Mouse (Mus musculus) embryonic facial prominence, embryonic 12.5 days (tissue): Measurements from ENCODE around the gene Prdm2. TPM values are rescaled to one million over a fixed set of nuclear protein-coding genes. Genes with fewer than 3 reads are reported as not detected.

ENCODE experiments used
- ATAC-seq: fragments of 200-750 bp; cut with Nextera tagmentation; 2 replicates; pipeline ENCODE4 v1.8.0; 2017; ENCODE audit not compliant: insufficient number of reproducible peaks, insufficient read depth, low FRiP score, low TSS enrichment
- H3K27ac ChIP-seq: fragments of 300-500 bp; sonication (generic); 2 replicates; pipeline ENCODE4 v1.5.1; 2016; ENCODE audit warnings: mild to moderate bottlenecking
- H3K27me3 ChIP-seq: fragments of 300-500 bp; sonication (generic); 2 replicates; pipeline ENCODE4 v1.6.1; 2016; ENCODE audit warnings: mild to moderate bottlenecking, moderate library complexity
- H3K36me3 ChIP-seq: fragments of 300-500 bp; sonication (generic); 2 replicates; pipeline ENCODE4 v1.6.1; 2016; ENCODE audit warnings: mild to moderate bottlenecking
- H3K4me1 ChIP-seq: fragments of 300-500 bp; sonication (generic); 2 replicates; pipeline ENCODE4 v1.6.1; 2016
- H3K4me2 ChIP-seq: fragments of 300-500 bp; sonication (generic); replicated peaks from 2 replicates; pipeline ENCODE4 v1.6.1; 2016; ENCODE audit warnings: mild to moderate bottlenecking, moderate library complexity
- H3K4me3 ChIP-seq: fragments of 300-500 bp; sonication (generic); 2 replicates; pipeline ENCODE4 v1.5.1; 2016; ENCODE audit warnings: mild to moderate bottlenecking
- H3K9ac ChIP-seq: fragments of 300-500 bp; sonication (generic); 2 replicates; pipeline ENCODE4 v1.6.1; 2016; ENCODE audit warnings: mild to moderate bottlenecking, moderate library complexity
- H3K9me3 ChIP-seq: fragments of 300-500 bp; sonication (generic); 2 replicates; pipeline ENCODE4 v1.6.1; 2016; ENCODE audit warnings: mild to moderate bottlenecking, moderate library complexity
- WGBS: fragments of 180-500 bp; shearing (Covaris S2); methylation state at CpG from one replicate; pipeline ENCODE4 v1.1.7; 2016; 5-methylcytosine and 5-hydroxymethylcytosine counted together
- microRNA-seq: library from miRNA; unstranded; fragments of <30 nt; microRNA quantifications from one replicate; pipeline ENCODE4, GENCODE M21; 2017
- polyA plus RNA-seq: library from polyadenylated mRNA; unstranded; fragments of >200 nt; fragmentation: Nextera tagmentation; extraction: Ambion mirVana; gene quantifications from 2 replicates; pipeline ENCODE4 v1.2.1, GENCODE M21; 2016

Gene Prdm2
- polyA plus RNA-seq, 1 experiment from 2014 or later, result 16.6 TPM

- WGBS, result 48% methylated on average over 6 of the region's 6 CpGs
- no peak overlapping the region for H3K27ac ChIP-seq
- no peak for ATAC-seq
- no peaks in the 10 kb centered on the region for H3K36me3 ChIP-seq
- H3K9ac ChIP-seq, result no peak overlapping the region
- H3K27me3 ChIP-seq, result no peaks in the 10 kb centered on the region
- no peak overlapping the region for H3K4me2 ChIP-seq
- H3K9me3 ChIP-seq, result no peaks in the 10 kb centered on the region
- no peak overlapping the region for H3K4me3 ChIP-seq
- 0 out of 2 replicates have a peak, but pooled peaks cover 3% of the 10 kb centered on the region for H3K4me1 ChIP-seq
Observed at GRCm38 (mm10) chr4:143100157-143100556, 112.6 kb downstream of the Prdm2 start.

GRCm38 (mm10) chr4:143099288-143100039, 113.3 kb downstream of the Prdm2 start:
- H3K4me1 ChIP-seq, result 0 out of 2 replicates have a peak, but pooled peaks cover 3% of the 10 kb centered on the region
- 49% methylated on average over 11 of the region's 11 CpGs for WGBS
- no peak overlapping the region for H3K4me3 ChIP-seq
- no peaks in the 10 kb centered on the region for H3K27me3 ChIP-seq
- H3K9ac ChIP-seq, result no peak overlapping the region
- no peak overlapping the region for H3K4me2 ChIP-seq
- no peak overlapping the region for H3K27ac ChIP-seq
- no peaks in the 10 kb centered on the region for H3K9me3 ChIP-seq
- H3K36me3 ChIP-seq, result no peaks in the 10 kb centered on the region
- ATAC-seq, result no peak

- no peak overlapping the region for H3K27ac ChIP-seq
- H3K9me3 ChIP-seq, result no peaks in the 10 kb centered on the region
- H3K36me3 ChIP-seq, result no peaks in the 10 kb centered on the region
- H3K4me3 ChIP-seq, result no peak overlapping the region
- 47% methylated on average over 12 of the region's 12 CpGs for WGBS
- no peak for ATAC-seq
- no peak overlapping the region for H3K9ac ChIP-seq
- H3K27me3 ChIP-seq, result no peaks in the 10 kb centered on the region
- 0 out of 2 replicates have a peak, but pooled peaks cover 3% of the 10 kb centered on the region for H3K4me1 ChIP-seq
- no peak overlapping the region for H3K4me2 ChIP-seq
Observed at GRCm38 (mm10) chr4:143092082-143092701, 120.6 kb downstream of the Prdm2 start.

- no peak for ATAC-seq
- WGBS, result 94% methylated on average over 3 of the region's 3 CpGs
Observed at GRCm38 (mm10) chr4:143090551-143090950, 122.2 kb downstream of the Prdm2 start.

GRCm38 (mm10) chr4:143074071-143074765, 138.6 kb downstream of the Prdm2 start:
- no peaks in the 10 kb centered on the region; the same call in 1 of the 2 replicates for H3K27me3 ChIP-seq
- no peaks in the 10 kb centered on the region for H3K9me3 ChIP-seq
- H3K27ac ChIP-seq, result no peak overlapping the region
- H3K36me3 ChIP-seq, result no peaks in the 10 kb centered on the region
- 3% methylated on average over 20 of the region's 20 CpGs for WGBS
- H3K9ac ChIP-seq, result peak overlapping the region; percentile 42
- peaks cover 14% of the 10 kb centered on the region; the same call in 1 of the 2 replicates for H3K4me1 ChIP-seq
- H3K4me2 ChIP-seq, result peak overlapping the region; percentile 52
- ATAC-seq, result 0 out of 2 replicates have a peak, but pooled peaks have one; percentile 25
- H3K4me3 ChIP-seq, result peak overlapping the region; percentile 20

More at GRCm38 (mm10) chr4:143090551-143090950, 122.2 kb downstream of the Prdm2 start:
- Histone ChIP-seq H3K27ac (no peak overlapping the region), H3K4me1 (no peaks in the 10 kb centered on the region), H3K36me3 (no peaks in the 10 kb centered on the region), H3K9me3 (no peaks in the 10 kb centered on the region), H3K27me3 (no peaks in the 10 kb centered on the region), H3K4me2 (no peak overlapping the region), H3K9ac (no peak overlapping the region), H3K4me3 (no peak overlapping the region)

- 42% methylated on average over 8 of the region's 8 CpGs for WGBS
- Histone ChIP-seq H3K36me3 (no peaks in the 10 kb centered on the region), H3K4me2 (no peak overlapping the region)
Observed at GRCm38 (mm10) chr4:143071791-143072190, 141.0 kb downstream of the Prdm2 start.

GRCm38 (mm10) chr4:143067006-143067405, 145.8 kb downstream of the Prdm2 start:
- Histone ChIP-seq H3K4me3 (no peak overlapping the region), H3K4me2 (no peak overlapping the region), H3K27me3 (no peaks in the 10 kb centered on the region), H3K36me3 (no peaks in the 10 kb centered on the region), H3K4me1 (peaks cover 2% of the 10 kb centered on the region; the same call in 1 of the 2 replicates), H3K9ac (no peak overlapping the region), H3K27ac (no peak overlapping the region), H3K9me3 (no peaks in the 10 kb centered on the region)
- WGBS, result 90% methylated on average over 9 of the region's 9 CpGs
- no peak for ATAC-seq

More at GRCm38 (mm10) chr4:143071791-143072190, 141.0 kb downstream of the Prdm2 start:
- no peak for ATAC-seq
- no peaks in the 10 kb centered on the region for H3K9me3 ChIP-seq
- no peak overlapping the region for H3K4me3 ChIP-seq
- peaks cover 14% of the 10 kb centered on the region; the same call in 1 of the 2 replicates for H3K4me1 ChIP-seq
- no peak overlapping the region for H3K9ac ChIP-seq
- H3K27me3 ChIP-seq, result no peaks in the 10 kb centered on the region; the same call in 1 of the 2 replicates
- H3K27ac ChIP-seq, result no peak overlapping the region

- no peak overlapping the region for H3K4me2 ChIP-seq
- no peaks in the 10 kb centered on the region for H3K9me3 ChIP-seq
- H3K27ac ChIP-seq, result no peak overlapping the region
- WGBS, result 90% methylated on average over 12 of the region's 12 CpGs
- ATAC-seq, result no peak
- no peaks in the 10 kb centered on the region for H3K36me3 ChIP-seq
- no peak overlapping the region for H3K9ac ChIP-seq
- H3K4me3 ChIP-seq, result no peak overlapping the region
- no peaks in the 10 kb centered on the region for H3K4me1 ChIP-seq
- H3K27me3 ChIP-seq, result no peaks in the 10 kb centered on the region
Observed at GRCm38 (mm10) chr4:143058765-143059344, 153.9 kb downstream of the Prdm2 start.

Small RNA genes lying within 50 kb of the gene (microRNA-seq; reads per million reads assigned to microRNA genes)
- 2.9 reads per million, percentile 12 among the genes with 10 or more reads in this experiment for gene Mir7021

Other genes with a start within 250 kb of the Prdm2 start
- gene Pdpn, start 86.6 kb upstream of the Prdm2 start, polyA plus RNA-seq, result 37.1 and 39.0 TPM in 2 replicates
- gene Lrrc38, start 136.8 kb upstream of the Prdm2 start, polyA plus RNA-seq, result 0.40 and 0.43 TPM in 2 replicates
- gene Pramel1, start 181.4 kb upstream of the Prdm2 start, polyA plus RNA-seq, result not detected in 2 replicates
- 25.4 and 25.5 TPM in 2 replicates for gene Pramef8, start 199.4 kb upstream of the Prdm2 start, polyA plus RNA-seq
- gene Oog4, start 237.3 kb upstream of the Prdm2 start, polyA plus RNA-seq, result not detected in 2 replicates